Mouse (Mus musculus) olfactory bulb, adult 2 months (tissue): ENCODE measurements at regions not wholly inside any gene's neighbourhood (a gene's known extent, or its start where the extent isn't known, plus 50 kb on each side); places are given as distances from the start of the nearest gene placed in this dataset.

Experiments used
- CTCF ChIP-seq: fragments of 200-500 bp; IDR thresholded peaks from 2 replicates; pipeline ENCODE4 v1.5.1; 2012; ENCODE audit warnings: low read depth, mild to moderate bottlenecking, low read length, moderate library complexity; ENCODE audit not compliant: insufficient read depth
- POLR2A ChIP-seq: fragments of 200-500 bp; IDR thresholded peaks from 2 replicates; pipeline ENCODE4 v1.6.1; 2012; ENCODE audit warnings: mild to moderate bottlenecking, low read depth, low read length, moderate library complexity; ENCODE audit not compliant: insufficient read depth

DNA sequence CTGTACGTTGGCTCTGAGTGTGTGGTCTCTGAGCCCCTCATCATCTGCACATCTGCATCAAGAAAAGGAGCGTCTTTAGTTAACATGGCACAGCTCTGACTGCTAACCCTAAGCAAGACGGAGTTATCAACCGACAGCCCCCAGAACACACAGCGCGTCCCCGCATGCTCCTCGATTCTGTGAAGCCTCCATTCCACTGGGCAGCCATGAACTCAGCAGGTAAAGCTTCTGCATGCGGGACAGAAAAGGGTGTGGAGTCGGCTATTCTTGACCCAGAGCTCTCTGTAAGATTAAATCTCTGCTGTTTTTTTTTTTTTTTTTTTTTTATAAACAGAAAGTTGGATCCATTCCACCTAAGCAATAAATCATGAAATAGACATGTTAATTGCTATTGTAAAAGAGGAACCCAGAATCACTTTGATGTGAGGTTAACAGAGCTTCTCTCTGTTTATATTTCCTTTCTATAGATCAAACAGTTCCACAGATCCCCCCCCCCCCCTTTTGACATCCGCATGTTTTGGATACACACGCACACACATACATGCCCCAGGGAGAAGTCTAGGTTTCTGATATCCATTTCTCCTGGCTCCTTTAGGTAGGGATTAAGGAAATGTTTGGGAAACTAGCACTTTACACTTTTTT, 328.9 kb downstream of the Mex3b start:
- TF ChIP-seq CTCF (no peak), POLR2A (no peak)
